Mouse (Mus musculus): ENCODE results near the gene 1700017D01Rik. TPM values are rescaled to one million over a fixed set of nuclear protein-coding genes. Genes with fewer than 3 reads are reported as not detected.

Gene 1700017D01Rik
- total RNA-seq, 2 experiments from 2014 or later, result not detected

DNA sequence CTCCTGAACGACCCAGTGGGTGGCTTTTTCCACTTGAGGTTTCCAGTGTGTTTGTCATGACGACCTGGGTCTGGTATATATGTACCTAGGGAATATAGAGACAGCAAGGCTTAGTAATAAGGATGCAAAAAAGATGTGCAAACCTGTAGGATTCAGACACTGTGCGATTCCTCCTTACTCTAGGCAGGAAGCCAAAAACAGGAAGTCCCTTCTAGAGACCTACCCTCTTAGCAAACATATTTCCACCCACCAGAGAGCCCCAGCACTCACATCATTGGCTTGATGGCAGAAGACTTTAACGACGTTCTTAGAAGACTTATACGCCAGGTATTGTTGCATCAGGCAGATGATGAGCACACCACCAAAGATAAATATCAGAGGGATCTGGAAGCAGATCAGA, 82.7 kb downstream of the 1700017D01Rik start:
- no peak for DNase-seq

Other genes with a start within 250 kb of the 1700017D01Rik start
- 100 to 1,000 TPM; 132 to 167 TPM for gene Tmem109, start 248.9 kb downstream of the 1700017D01Rik start, total RNA-seq (2021)
- gene Prpf19, start 235.6 kb downstream of the 1700017D01Rik start, total RNA-seq (2021), result 100 to 1,000 TPM; 122 to 188 TPM
- gene Zp1, start 210.2 kb downstream of the 1700017D01Rik start, total RNA-seq (2021), result not detected
- gene Ptgdr2, start 193.7 kb downstream of the 1700017D01Rik start, total RNA-seq (2021), result not detected
- 10 to 100 TPM; 16.8 to 18.4 TPM for gene Ccdc86, start 181.6 kb downstream of the 1700017D01Rik start, total RNA-seq (2021)
- 10 to 100 TPM in 1 of 2 experiments, under 1 TPM in 1; 0.73 to 23.5 TPM for gene Ms4a10, start 156.2 kb downstream of the 1700017D01Rik start, total RNA-seq (2021)
- not detected for gene Ms4a15, start 137.6 kb downstream of the 1700017D01Rik start, total RNA-seq (2021)
- gene Ms4a18, start 112.8 kb downstream of the 1700017D01Rik start, total RNA-seq (2021), result not detected
- 1 to 10 TPM; 1.4 to 3.9 TPM for gene Ms4a8a, start 49.8 kb downstream of the 1700017D01Rik start, total RNA-seq (2021)
- gene 1700025F22Rik, start 34.4 kb upstream of the 1700017D01Rik start, total RNA-seq (2021), result not detected
- not detected for gene Ms4a13, start 65.9 kb upstream of the 1700017D01Rik start, total RNA-seq (2021)
- gene Ms4a12, start 101.6 kb upstream of the 1700017D01Rik start, total RNA-seq (2021), result not detected
- gene Ms4a1, start 135.4 kb upstream of the 1700017D01Rik start, total RNA-seq (2021), result under 1 TPM; 0.10 to 0.20 TPM
- gene Ms4a5, start 153.0 kb upstream of the 1700017D01Rik start, total RNA-seq (2021), result not detected
- under 1 TPM in 1 of 2 experiments, not detected in 1; 0.10 TPM for gene Ms4a14, start 183.6 kb upstream of the 1700017D01Rik start, total RNA-seq (2021)
- gene Ms4a7, start 205.3 kb upstream of the 1700017D01Rik start, total RNA-seq (2021), result 1 to 10 TPM in 1 of 2 experiments, under 1 TPM in 1; 0.79 to 2.9 TPM
- 1 to 10 TPM; 4.4 to 9.7 TPM for gene Ms4a4a, start 244.6 kb upstream of the 1700017D01Rik start, total RNA-seq (2021)

Measured in adrenal gland, postnatal 36 days (tissue).